Mouse (Mus musculus) naive thymus-derived CD4-positive, alpha-beta T cell, adult 2 months (primary cell): Measurements from ENCODE around the gene Tbc1d2b.
A peak's percentile ranks its signal among the peaks of the same experiment; 100 is the strongest.

Experiments
- DNase-seq: peaks from one replicate; pipeline ENCODE4 v3.0.0-alpha.2; 2011; ENCODE audit warnings: low read depth

Gene Tbc1d2b

GRCm38 (mm10) chr9:90242855-90243254, 27.7 kb downstream of the Tbc1d2b start:
- peak; percentile 73 for DNase-seq

- DNase-seq: no peak
Observed at GRCm38 (mm10) chr9:90242291-90242690, 28.3 kb downstream of the Tbc1d2b start.

GRCm38 (mm10) chr9:90241618-90242017, 29.0 kb downstream of the Tbc1d2b start:
- peak; percentile 47 for DNase-seq

GRCm38 (mm10) chr9:90241041-90241440, 29.6 kb downstream of the Tbc1d2b start:
- DNase-seq: no peak

GRCm38 (mm10) chr9:90240560-90240959, 30.0 kb downstream of the Tbc1d2b start:
- DNase-seq: no peak

GRCm38 (mm10) chr9:90237232-90238062, 33.2 kb downstream of the Tbc1d2b start:
- peak; percentile 46 for DNase-seq

- no peak for DNase-seq
Observed at GRCm38 (mm10) chr9:90236817-90237216, 33.8 kb downstream of the Tbc1d2b start.

- no peak for DNase-seq
Observed at GRCm38 (mm10) chr9:90235258-90235882, 35.2 kb downstream of the Tbc1d2b start.

GRCm38 (mm10) chr9:90234786-90235185, 35.8 kb downstream of the Tbc1d2b start:
- DNase-seq: no peak

- no peak for DNase-seq
Observed at GRCm38 (mm10) chr9:90233906-90234419, 36.6 kb downstream of the Tbc1d2b start.

- DNase-seq: no peak
Observed at GRCm38 (mm10) chr9:90232781-90233690, 37.6 kb downstream of the Tbc1d2b start.

- no peak for DNase-seq
Observed at GRCm38 (mm10) chr9:90227171-90227570, 43.4 kb downstream of the Tbc1d2b start.

- no peak for DNase-seq
Observed at GRCm38 (mm10) chr9:90226742-90227096, 43.9 kb downstream of the Tbc1d2b start.

- no peak for DNase-seq
Observed at GRCm38 (mm10) chr9:90226081-90226741, 44.4 kb downstream of the Tbc1d2b start.

- DNase-seq: no peak
Observed at GRCm38 (mm10) chr9:90222275-90222674, 48.3 kb downstream of the Tbc1d2b start.

GRCm38 (mm10) chr9:90217501-90217900, 53.1 kb downstream of the Tbc1d2b start:
- DNase-seq: no peak

- no peak for DNase-seq
Observed at GRCm38 (mm10) chr9:90216259-90217001, 54.2 kb downstream of the Tbc1d2b start.

GRCm38 (mm10) chr9:90213127-90213526, 57.5 kb downstream of the Tbc1d2b start:
- DNase-seq: peak; percentile 50

GRCm38 (mm10) chr9:90208655-90209054, 61.9 kb downstream of the Tbc1d2b start:
- no peak for DNase-seq

GRCm38 (mm10) chr9:90207808-90208207, 62.8 kb downstream of the Tbc1d2b start:
- no peak for DNase-seq

- DNase-seq: peak; percentile 87
Observed at GRCm38 (mm10) chr9:90206500-90206899, 64.1 kb downstream of the Tbc1d2b start.
